Mouse (Mus musculus) thymus, postnatal 36 days (tissue): ENCODE data around the gene Tns2.

Source experiments
- DNase-seq, 2 experiments: peaks; one replicate each; pipeline ENCODE4 v3.0.0; 2022; ENCODE audit warnings: mixed read lengths in 2 of 2

Tns2 gene

DNA sequence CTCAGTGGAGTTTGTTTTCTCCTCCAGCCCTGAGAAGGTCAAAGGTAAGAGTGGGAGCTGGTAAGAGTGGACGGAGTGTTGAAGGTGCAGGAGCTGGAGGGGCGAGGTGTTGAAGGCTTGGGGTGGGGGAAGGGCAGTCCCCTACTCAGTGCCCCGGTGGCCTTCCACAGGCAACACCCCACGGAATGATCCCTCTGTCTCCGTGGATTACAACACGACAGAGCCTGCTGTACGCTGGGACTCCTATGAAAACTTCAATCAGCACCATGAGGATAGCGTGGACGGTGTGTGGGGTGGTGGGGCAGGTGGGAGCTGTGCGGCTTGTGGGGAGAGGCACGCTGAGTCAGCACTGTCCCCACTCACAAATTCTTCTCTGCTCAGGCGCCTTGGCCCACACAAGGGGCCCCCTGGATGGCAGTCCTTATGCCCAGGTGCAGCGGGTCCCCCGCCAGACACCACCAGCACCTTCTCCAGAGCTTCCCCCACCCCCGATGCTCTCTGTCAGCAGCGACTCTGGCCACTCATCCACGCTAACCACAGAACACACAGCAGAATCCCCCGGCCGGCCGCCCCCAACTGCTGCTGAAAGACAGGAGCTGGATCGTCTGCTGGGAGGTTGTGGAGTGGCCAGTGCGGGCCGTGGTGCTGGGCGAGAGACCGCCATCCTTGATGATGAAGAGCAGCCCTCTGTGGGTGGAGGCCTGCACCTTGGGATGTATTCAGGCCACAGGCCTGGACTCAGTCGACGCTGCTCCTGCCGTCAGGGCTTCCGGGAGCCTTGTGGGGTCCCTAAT lies 10.7 kb downstream of the Tns2 start:
- no peak for DNase-seq

DNA sequence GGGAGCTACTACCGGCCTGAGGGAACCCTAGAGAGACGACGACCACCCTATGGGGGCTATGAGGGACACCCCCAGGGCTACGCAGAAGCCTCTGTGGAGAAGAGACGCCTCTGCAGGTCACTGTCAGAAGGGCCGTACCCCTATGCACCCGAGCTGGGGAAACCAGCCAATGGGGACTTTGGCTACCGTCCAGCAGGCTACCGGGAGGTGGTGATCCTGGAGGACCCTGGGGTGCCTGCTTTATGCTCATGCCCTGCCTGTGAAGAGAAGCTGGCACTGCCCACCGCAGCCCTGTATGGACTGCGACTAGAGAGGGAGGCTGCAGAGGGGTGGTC lies 11.2 kb downstream of the Tns2 start:
- DNase-seq: no peak

DNA sequence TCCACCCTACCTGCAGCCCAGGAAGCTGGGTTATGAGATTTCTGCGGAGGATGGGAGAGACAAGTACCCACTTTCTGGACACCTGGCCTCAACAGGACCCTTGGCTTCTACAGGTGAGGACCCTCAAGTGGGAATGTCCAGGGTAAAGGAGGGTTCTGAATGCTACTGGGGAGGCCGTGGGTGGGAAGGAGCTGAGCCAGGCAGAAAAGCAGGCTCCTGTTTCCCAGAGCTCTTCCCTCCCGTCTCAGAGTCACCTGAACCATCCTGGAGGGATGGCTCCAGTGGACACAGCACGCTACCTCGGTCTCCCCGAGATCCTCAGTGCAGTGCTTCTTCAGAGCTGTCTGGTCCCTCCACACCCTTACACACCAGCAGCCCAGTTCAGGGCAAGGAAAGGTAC lies 12.0 kb downstream of the Tns2 start:
- no peak for DNase-seq

GRCm38 (mm10) chr15:102112827-102113226 lies 12.6 kb downstream of the Tns2 start:
- DNase-seq: no peak

DNA sequence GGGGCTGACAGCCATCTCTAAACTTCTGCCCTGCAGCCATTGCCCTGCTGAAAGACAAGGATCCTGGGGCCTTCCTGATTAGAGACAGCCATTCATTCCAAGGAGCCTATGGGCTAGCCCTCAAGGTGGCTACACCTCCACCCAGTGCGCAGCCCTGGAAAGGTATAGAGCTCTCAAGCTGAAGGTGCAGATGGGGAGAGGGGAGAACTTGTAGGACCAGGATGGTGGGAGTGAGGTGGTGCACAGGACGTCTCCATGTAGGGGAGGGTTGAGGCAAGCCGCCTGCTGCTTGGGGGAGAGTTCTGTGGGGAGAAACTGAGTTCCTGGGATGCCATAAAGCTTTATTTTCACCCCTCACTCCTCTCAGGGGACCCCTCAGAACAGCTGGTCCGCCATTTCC lies 13.5 kb downstream of the Tns2 start:
- DNase-seq: no peak

GRCm38 (mm10) chr15:102114651-102115260 lies 14.5 kb downstream of the Tns2 start:
- DNase-seq: no peak

- DNase-seq: peak in 1 of 2 experiments; percentile 27
These were observed 15.6 kb downstream of the Tns2 start for GRCm38 (mm10) chr15:102115731-102116231.

- no peak for DNase-seq
These were observed 16.7 kb downstream of the Tns2 start for GRCm38 (mm10) chr15:102116753-102117415.

- no peak for DNase-seq
These were observed 17.5 kb downstream of the Tns2 start for GRCm38 (mm10) chr15:102117461-102118443.

DNA sequence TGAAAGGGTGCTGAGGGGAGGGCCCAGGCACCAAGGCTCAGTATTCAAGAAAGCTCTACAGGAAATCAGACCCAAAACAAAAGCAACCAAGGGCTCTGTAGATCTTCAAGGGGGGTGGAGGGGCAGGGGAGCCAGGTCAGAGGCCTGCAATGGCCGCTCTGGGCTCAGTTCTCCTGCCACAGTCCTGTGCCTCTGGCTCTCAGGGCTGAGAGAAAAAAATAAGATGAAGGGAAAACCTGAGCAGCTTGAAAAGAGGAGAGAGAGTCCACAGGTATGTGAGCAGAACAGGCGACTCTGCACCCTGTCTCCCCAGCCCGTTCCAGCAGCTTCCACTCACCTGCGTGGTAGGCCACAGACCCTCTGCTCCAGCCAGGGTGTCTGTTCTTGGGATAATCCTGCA lies 18.4 kb downstream of the Tns2 start:
- no peak for DNase-seq

GRCm38 (mm10) chr15:102119121-102119830 lies 19.1 kb downstream of the Tns2 start:
- no peak for DNase-seq

- DNase-seq: no peak
These were observed 19.6 kb downstream of the Tns2 start for GRCm38 (mm10) chr15:102119831-102120170.

DNA sequence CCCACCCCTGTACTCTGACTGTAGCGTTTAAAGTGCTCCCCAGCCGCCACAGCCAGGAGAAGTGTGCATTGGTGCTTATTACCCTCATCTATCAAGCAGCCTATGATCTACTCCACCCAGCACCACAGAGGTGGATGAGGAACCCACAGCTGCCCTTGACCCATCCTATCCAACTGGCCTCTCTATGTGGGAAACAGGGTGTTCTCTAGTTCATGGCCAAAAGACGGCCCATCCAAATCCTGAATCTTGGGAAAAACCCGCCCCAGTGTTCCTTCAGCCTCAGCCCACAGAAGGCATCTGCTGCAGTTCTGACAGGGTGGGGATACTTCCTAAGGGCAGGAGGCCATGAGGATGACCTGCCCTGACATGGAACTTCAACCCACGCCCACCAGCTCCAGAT lies 20.3 kb downstream of the Tns2 start:
- DNase-seq: no peak

DNA sequence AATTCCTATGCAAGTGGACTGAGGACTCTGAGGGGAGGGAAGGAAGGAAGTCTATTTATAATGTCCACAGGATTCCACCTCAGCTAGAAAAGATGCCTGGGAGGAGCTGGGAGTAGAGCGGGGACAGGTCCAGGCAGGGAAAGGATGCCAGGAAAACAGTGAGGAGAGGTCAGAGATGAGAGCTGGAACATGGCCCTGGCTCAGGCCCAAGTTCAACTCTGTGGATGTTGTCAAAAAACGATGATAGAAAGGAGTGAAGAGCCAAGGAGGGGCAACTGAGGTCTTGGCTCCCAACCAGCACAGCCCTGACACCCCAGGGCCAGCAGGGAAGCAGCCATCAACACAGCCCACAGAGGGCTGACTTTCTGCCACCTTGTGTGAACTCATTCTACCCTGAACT lies 26.1 kb downstream of the Tns2 start:
- no peak for DNase-seq

DNA sequence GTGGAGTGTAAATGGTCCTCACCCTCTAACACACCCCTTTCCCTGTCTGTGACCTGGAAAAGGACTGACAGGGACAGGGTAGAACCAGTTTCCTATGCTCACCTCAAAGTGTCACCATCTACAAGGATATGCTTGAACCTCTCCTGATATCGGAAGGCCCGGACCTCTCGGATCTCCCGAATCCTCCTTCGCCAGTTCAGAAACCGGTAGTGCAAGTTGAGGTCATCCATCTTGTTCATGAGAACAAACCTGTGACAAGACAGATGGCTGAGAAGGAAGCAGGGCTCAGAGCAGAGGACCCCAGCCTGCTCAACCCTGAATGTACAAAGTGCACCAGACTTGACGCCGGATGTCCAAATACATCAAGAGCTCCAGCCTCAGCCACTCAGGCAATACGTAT lies 33.1 kb downstream of the Tns2 start:
- no peak for DNase-seq

DNA sequence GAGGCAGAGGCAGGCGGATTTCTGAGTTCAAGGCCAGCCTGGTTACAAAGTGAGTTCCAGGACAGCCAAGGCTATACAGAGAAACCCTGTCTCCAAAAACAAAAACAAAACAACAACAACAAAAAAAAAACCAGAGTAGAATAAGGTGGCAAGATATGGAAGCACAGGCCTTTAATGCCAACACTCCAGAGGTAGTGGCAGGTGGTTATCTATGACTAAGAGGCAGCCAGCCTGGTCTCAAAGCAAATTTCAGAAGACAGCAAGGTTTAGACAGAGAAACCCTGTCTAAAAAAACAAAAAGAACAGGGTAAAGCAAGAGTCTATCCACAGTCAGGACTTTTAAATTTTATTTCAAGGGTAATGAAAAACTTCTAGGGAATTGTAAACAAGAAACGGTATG lies 34.5 kb downstream of the Tns2 start:
- DNase-seq: no peak

DNA sequence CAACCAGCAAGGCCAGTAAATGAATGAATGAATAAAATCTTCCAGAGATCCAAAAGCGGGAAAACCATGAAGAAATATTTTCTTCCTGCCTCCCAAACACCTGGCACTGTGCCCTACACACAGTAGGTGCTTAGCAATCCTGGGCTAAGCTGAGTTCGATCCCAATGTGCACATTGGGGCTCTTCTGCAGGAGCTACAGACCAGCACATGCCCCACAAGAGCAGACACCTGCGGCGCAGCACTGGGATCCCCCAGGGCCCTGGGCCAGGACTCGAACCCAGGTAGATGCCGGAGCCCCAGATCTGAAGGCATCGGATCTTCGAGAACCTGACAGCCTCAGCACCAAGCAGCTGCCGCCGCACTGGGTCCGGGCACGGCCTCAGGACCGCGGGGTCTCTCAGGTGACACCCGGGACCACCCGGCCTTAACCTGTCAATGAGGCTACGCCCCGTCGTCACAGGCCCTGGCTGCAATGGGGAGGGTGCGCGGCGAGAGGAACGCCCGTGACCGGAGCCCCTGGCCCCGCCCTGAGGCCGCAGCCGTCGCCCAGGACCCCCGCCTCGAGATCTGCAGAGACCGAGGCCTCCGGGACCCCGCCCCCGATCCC lies 35.4 kb downstream of the Tns2 start:
- DNase-seq: no peak

- DNase-seq: peak; percentile 97 to 99
These were observed 36.0 kb downstream of the Tns2 start, which contains the start of gene Spryd3 for GRCm38 (mm10) chr15:102136129-102136758. TSS of gene Spryd3 (minus strand) at chr15:102136234.

GRCm38 (mm10) chr15:102141120-102141519 lies 40.9 kb downstream of the Tns2 start:
- DNase-seq: no peak

DNA sequence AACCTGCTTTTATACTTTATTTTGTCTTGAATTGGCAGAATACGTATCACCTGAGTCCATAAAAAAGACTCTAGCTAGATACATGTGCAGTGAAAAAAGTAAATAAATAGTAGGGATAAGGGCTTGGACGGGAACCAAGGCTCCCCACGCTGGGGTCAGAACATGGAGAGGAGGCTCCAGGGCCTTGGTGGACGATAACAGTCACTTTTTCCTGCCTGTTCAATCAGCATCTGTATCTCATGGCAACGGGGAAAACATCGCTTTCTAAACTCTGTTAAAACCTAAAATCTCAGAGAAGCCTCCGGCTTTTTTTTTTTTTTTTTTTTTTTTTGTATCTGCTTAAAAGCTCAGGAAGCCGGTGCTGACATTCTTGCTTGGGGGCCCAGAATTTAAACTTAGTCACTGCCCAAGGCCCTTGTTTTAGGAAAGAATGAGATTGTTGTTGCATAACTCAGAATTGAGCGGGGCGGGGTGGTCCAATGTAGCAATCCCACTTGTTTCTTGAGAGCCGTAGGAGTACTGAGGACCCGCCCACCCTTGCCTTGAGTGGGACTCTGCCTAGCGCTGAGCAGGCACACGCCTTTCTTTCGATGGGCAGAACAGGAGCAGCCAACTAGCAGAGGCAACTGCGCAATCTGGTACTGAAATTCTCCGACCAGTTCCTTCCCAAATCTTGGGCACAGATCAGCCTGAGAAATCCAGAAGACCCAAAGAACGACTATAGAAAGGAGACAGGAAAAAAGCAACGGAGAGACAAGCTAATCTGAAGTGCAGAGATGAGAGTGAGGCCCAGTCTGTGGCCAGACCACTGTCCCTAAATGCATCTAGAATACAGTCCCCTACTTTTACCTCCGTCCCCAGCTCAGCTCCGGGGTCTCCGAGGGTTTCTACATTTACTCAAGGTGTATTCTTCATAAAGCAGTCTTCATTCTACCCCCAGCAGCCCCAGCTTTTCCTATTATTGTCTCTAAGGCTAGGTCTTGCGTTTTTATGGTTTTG lies 43.0 kb downstream of the Tns2 start:
- DNase-seq: no peak
